Mouse (Mus musculus) naive thymus-derived CD4-positive, alpha-beta T cell, adult 2 months (primary cell): ENCODE results near the gene Aadat.
"Not testable (repeated sequence)": the region's sequence is repeated elsewhere in the genome, so short reads cannot be mapped to it uniquely, and the experiment has no call there.

ENCODE experiments used
- DNase-seq: peaks from one replicate; pipeline ENCODE4 v3.0.0-alpha.2; 2011; ENCODE audit warnings: low read depth

Gene Aadat

DNA sequence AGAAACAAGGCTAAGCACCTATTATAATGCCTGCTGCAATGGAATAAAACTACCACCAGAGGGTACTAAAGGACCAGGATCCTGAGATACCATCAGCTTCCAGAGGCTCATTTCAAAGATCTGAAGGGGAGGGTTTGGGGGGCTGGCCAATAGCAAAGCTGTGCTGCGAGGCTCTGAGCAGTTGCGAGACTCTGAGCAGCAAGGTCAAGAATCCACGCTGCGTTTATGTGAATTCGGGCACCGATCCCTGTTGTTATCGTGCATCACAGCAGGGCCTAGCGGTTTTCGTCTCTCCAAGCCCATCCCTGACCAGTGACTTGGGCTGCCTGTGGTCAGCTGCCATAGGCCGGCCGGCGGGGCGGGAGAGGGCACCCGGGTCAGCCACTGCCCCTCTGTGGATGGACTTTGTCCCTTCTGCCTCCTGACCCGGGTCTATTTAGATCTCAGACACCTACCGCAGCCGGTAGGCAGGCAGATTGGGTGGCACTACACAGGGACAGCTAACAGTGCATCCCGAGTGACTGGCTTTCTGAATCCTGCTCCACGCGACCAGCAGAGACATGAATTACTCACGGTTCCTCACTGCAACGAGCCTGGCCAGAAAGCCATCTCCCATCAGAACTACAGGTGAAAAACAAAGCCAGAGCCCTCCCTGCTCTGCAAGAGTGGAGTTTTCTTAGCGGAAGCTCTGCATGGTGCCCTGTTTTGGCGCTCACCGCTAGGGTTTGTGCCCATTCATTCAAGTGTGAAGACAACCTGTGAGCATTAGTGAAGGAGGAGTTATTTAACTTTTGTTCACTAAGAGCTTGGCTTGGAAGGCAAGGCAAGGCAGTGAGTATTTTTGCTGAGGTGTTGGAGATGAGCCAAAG is at the start of gene Aadat:
Gene Aadat, plus strand, starts transcription at position 280 of the 869 bp plus-strand sequence.
- no peak for DNase-seq

DNA sequence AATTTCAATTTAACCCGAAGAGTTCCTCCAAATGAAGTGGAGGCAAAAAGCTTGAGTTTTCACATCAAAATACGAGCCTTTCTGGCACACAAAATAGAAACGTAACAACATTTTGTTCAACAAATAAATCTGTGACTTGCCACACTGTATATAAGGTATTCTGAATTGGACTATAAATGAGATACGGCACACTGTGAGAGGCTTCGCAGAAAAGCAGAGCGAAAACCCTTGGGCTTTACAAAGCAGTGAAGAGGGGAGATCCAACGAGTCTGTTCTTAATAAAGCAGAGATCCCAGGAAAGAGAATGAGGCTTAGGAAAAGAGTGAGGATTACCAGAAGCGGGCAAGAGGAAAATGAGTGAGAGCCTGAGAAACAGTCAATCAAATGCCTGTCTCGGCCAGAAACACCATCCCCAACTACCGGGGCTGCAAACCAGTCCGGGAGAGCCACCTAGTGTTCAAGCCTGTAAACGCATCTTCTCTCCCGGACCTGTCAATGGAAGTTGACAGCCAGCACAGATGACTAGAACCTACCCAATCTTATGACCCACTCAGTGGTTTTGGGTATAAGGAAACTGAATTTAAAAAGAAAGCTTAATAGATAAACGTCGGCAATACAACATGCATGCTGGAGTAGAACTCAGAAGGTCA is 38.9 kb upstream of the Aadat start:
- DNase-seq, result no peak

DNA sequence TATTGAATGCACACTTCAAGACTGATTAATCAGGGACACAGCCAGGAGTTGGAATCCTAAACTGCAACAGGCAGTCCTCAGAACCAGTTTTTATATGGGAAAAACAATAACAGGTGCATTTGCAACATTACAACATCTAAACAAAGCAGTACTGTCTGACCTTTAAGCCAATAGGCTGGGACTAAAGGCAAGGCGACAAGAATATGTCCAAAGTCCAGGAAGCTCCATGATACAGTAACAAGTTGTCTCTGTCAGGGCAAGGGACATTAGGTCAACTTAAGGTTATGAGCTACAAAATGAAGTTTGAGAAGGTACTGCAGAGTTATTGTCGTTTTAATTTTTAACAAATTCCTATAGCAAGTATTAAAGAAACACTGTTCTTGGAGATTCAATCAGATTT is 15.6 kb upstream of the Aadat start:
- DNase-seq, result no peak

DNA sequence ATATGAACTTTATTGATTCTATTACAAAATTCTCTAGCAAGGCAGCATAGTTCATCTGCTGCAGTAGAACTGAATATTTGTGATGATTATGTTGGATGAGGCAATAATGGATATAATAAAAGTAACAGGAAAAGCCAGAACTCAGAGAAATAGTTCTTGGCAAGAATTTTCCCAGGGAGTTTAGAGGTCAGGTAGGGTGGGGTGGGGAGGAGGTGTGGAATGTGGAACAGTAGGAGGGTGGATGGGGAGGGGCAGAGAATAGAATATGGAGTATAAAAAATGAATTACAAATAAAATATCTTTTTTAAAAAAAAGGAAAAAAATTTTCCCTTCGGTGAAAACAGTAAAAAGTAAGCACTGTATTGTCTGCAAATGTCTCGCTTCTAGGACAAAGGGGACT is 13.9 kb upstream of the Aadat start:
- DNase-seq, result no peak

DNA sequence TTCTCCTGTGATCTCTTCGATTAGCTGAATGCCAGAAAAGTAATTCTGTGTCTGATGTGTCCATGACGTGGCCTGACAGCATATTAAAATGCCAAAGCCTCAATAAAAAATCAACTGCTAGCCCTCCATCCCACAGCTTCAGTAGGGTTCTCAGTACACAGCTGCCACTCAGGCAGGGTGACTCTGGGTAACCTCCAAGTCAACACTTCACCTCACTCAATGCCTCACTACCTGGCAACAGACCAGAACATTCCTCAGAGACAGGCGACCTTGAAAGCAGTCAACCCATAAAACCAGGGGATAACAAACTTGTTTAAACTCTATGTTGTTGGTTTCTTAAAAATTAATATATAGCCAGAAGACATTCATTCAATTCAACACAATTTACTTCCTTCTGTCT is 13.3 kb upstream of the Aadat start:
- no peak for DNase-seq

DNA sequence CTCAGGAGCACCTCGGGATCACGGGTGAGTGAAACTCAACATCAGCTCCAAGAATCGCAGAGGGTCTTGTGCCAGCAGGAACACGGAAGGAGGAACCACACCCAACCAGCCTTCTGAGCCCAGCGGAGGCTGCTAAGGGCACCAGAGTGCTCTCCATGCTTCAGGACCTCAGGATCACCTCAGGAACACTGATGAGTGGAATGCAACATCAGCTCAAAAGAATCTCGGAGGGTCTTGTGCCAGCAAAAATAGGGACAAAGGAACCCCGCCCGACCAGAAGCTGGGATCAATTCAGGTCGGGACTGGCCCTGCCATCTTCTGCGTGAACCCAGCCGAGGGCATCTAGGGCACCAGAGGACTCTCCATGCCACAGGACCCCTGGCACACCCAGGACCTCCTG is 11.1 kb upstream of the Aadat start:
- no peak for DNase-seq

DNA sequence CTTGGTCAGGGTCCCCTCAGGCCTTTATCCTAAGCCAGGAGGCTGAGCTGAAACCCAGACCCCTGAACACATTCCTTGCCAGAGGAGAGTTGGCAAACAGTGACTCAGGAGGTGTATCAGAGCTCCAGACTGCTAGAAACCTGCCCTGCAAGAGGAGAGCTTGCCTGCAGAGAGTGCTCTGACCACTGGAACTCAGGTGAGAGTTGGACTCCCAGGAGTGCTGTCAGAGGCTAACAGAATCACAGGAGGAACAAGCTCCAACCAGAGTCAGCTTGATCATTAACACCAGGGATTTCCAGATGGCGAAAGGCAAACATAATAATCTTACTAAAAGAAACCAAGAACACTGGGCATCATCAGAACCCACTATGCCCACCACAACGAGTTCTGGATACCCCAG is 10.7 kb upstream of the Aadat start:
- DNase-seq, result not testable (repeated sequence)

DNA sequence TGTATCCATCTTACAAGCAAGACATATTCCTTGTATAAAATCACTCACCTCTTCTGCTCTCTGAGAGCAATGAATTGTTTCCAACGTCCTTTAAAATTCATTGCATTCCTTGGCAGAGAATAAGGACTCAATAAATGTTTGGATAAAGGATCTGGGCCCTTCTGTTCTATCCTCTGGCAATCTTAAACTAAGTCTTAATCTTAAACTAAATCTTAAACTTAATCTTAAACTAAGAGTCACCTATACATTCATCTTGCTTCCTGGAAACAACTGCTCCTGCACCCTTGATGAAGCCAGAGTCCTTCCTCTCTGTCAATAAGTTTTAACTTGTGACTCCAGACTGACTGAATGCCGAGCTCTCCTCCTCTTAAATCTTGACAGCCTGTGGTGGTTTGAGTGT is 2.6 kb upstream of the Aadat start, which contains the start of gene Gm10283:
Gene Gm10283, minus strand, starts transcription at position 101 of the 400 bp plus-strand sequence.
- no peak for DNase-seq

DNA sequence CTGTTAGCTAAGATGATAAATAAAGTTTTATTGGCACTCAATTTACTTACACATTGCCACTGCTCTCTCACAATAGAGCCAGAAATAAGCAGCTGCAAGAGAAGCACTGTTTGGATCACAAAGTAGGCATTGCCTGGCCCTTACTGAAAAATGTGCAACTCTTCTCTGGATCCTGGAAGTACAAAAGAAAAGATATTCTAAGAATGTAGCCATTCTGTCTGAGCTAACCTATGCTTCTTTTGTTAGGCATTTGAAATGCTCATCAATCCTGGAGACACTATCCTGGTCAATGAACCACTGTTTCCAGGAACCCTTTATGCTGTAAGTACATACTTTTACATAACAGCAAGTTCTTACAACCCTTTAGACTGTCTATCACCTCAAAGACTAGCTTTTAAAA is 12.6 kb downstream of the Aadat start:
- no peak for DNase-seq

DNA sequence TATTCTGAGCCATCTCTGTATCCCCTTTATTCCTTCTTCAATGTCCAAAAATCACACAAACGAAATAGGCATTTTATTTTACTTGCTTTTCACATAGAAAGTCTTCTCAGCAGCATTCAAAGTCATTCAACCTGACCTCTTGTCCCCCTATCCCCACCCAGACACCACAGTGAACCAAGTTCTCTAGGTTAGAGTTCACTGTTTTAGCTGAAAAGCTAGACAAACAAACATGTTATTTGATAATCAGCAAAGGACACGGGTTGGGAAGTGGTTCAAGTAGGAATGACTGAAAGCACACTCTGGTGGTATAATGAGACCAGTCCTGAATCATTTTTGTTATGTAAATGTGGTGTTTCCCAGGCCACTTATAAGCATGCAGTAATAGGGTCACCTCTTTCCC is 29.2 kb downstream of the Aadat start:
- no peak for DNase-seq

DNA sequence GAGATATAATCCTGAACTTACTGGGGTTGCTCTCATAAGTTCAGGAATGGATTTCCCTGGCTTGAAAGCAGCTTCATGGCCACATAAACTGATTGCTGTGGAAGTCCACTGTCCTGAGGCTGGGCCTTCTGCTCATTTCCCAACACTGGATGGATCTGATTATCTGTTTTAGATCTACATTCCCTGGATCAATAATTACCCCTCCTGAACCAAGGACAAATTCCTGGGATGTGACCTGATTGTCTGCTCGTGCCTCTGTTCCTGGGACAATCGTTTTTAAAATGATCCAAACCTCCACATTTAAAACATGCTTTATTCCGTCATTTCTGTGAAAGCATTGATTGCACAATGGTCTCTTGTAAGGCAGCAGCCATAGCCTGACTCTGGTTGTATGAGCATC is 61.1 kb downstream of the Aadat start:
- DNase-seq, result no peak

DNA sequence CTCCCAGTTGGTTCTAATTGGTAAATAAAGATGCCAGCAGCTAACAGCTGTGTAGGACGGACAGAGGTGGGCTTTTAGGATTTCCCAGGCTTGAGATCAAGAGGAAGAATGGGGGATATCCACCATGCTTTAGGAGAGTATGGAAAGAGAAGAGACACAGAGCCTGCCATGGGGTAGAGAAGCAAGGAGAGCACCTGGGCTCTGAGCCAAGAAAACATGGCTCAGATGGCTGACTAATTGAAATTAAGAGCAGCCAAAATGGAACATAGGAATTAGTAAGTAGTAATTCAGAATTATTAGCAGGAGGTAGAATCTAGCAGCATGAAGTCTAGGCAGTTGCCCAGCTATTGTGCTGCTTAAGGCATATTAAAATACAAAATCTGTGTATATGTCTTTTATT is 71.5 kb downstream of the Aadat start:
- DNase-seq, result no peak

DNA sequence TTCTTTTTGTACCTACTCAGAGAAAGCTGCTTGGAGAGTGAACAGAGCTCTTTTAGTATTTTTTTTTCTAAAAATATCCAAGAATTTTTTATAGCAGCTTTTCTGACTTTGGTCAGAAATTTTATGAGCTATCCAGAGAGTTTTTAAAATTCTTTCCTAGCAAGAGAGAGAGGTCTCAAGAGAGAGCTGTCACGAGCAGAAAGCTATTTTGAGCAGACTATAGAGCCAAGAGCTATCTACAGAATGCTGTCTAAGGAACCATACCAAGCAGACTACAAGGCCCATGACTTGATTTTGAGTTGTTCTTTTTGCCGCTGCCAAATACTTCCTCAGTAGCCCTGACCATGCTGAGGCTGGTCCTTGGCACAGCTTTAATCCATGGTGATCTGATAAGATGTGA is 77.6 kb downstream of the Aadat start:
- no peak for DNase-seq

DNA sequence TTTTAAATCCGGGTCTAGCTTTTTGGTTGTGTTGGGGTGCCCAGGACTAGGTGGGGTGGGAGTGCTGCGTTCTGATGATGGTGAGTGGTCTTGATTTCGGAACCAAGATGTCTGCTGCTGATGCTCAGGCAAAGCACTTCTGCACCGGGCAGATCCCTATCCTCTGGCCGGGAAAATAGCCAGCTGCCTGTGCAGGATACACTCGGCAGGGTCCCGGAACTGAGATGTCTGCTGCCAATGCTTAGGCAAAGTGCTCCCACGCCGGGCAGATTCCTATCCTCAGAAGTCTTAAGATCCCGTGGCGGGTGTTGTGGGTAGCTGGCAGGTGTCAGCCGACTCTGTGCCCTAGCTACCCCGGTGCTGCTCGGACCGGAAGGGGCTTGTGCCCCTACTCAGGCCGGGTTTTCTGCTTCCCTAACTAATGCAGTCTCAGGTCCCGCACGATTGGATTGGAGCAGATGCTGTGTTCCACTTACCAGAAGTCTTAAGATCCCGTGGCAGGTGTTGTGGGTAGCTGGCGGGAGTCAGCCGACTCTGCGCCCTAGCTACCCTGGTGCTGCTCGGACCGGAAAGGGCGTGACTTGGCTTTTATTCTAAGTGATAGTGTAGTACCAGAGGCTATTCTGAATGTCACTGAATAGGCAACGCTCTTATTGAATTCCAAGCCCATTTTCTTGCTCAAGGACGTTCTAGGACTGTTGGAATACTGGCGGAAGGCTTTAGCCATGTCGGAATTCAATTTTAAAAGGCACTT is 85.8 kb downstream of the Aadat start:
- not testable (repeated sequence) for DNase-seq

DNA sequence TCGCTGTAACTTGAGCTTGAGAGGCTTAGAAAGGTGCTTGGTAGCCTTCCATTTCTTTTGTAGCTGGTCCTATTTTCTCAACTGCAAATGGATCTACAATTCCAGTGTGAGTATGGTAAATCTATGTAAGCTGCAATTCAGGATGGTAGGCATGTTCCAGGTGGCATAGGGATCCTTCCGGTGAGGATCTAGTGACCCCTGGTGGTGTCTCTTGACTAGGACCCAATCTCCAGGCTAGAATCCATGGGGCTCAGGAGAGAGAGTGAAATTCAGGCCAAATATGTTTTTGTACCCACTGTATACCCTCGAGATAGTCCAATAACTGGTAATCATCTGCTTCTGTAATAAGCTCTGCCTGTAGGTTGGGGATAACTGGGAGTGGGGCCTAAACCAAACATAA is 89.0 kb downstream of the Aadat start:
- no peak for DNase-seq
